Mouse (Mus musculus): Measurements from ENCODE around the gene Slc17a2.

GRCm38 (mm10) chr13:23760972-23761864 lies 45.6 kb upstream of the Slc17a2 start, which contains the start of gene Hist1h4a:
- TF ChIP-seq GATA2 (IDR thresholded peaks at IDR 0.05; ENCODE audit: borderline replicate concordance, low read depth, low read length) (no peak), TAL1 (conservative IDR thresholded peaks at IDR 0.05; ENCODE audit: low read depth, low read length) (no peak), CTCF (IDR thresholded peaks at IDR 0.05; ENCODE audit: low read depth, low read length) (no peak)
